Mouse (Mus musculus): ENCODE measurements around the gene Plekhd1.
A peak's percentile ranks its signal among the peaks of the same experiment; 100 is the strongest.

GRCm38 (mm10) chr12:80728814-80729213, 36.4 kb downstream of the Plekhd1 start:
- TF ChIP-seq USF2 (IDR thresholded peaks at IDR 0.05; ENCODE audit: borderline replicate concordance in 1 of 2, insufficient read depth in 1 of 2, low read depth in 1 of 2, low read length in 2 of 2) (no peak), CTCF (IDR thresholded peaks at IDR 0.05 in 2 of 3, conservative IDR thresholded peaks at IDR 0.05 in 1 of 3; ENCODE audit: control insufficient read depth in 1 of 3, insufficient read depth in 1 of 3, low read depth in 2 of 3, low read length in 3 of 3, poor library complexity in 1 of 3, severe bottlenecking in 1 of 3) (peak; percentile 41 to 61 (median 58)), POLR2A (IDR thresholded peaks at IDR 0.05; ENCODE audit: control insufficient read depth in 1 of 2, insufficient read depth in 1 of 2, low read depth in 1 of 2, low read length in 2 of 2, poor library complexity in 1 of 2) (no peak), EP300 (IDR thresholded peaks at IDR 0.05; ENCODE audit: low read depth in 1 of 2, low read length in 2 of 2) (no peak), ELF1 (IDR thresholded peaks at IDR 0.05; ENCODE audit: low read depth, low read length) (no peak), MYC (IDR thresholded peaks at IDR 0.05; ENCODE audit: low read depth, low read length) (no peak), ZKSCAN1 (IDR thresholded peaks at IDR 0.05; ENCODE audit: low read depth, low read length) (no peak), SMC3 (IDR thresholded peaks at IDR 0.05; ENCODE audit: low read depth, low read length) (peak; percentile 51), NELFE (IDR thresholded peaks at IDR 0.05; ENCODE audit: low read depth, low read length) (no peak), HCFC1 (IDR thresholded peaks at IDR 0.05; ENCODE audit: low read depth, low read length) (no peak)
